Mouse (Mus musculus) forebrain, embryonic 14.5 days (tissue): ENCODE results near the gene Slc34a1. TPM values are rescaled to one million over a fixed set of nuclear protein-coding genes. Genes with fewer than 3 reads are reported as not detected.

ENCODE experiments used
- ATAC-seq: fragments of 200-750 bp; cut with Nextera tagmentation; 2 replicates; pipeline ENCODE4 v1.8.0; 2017; ENCODE audit warnings: mild to moderate bottlenecking, moderate library complexity
- DNase-seq: peaks from one replicate; pipeline ENCODE4 v3.0.0-alpha.2; 2015; ENCODE audit warnings: low spot score
- H3K27ac ChIP-seq: fragments of 300-500 bp; sonication (generic); 2 replicates; pipeline ENCODE4 v1.5.1; 2014; ENCODE audit warnings: low read depth, mild to moderate bottlenecking, control low read depth, low read length, moderate library complexity
- H3K27me3 ChIP-seq: fragments of 300-500 bp; sonication (generic); replicated peaks from 2 replicates; pipeline ENCODE4 v1.6.1; 2014; ENCODE audit warnings: low read length, control low read depth, mixed read lengths; ENCODE audit not compliant: control insufficient read depth, insufficient read depth
- H3K36me3 ChIP-seq: fragments of 300-500 bp; sonication (generic); 2 replicates; pipeline ENCODE4 v1.6.1; 2014; ENCODE audit warnings: low read length, control low read depth; ENCODE audit not compliant: control insufficient read depth, insufficient read depth
- H3K4me1 ChIP-seq: fragments of 300-500 bp; sonication (generic); 2 replicates; pipeline ENCODE4 v1.6.1; 2014; ENCODE audit warnings: antibody characterized with exemption, low read length, control low read depth; ENCODE audit not compliant: control insufficient read depth, insufficient read depth
- H3K4me2 ChIP-seq: fragments of 300-500 bp; sonication (generic); 2 replicates; pipeline ENCODE4 v1.6.1; 2014; ENCODE audit warnings: mild to moderate bottlenecking, control low read depth, low read length
- H3K4me3 ChIP-seq: fragments of 300-500 bp; sonication (generic); 2 replicates; pipeline ENCODE4 v1.5.1; 2014; ENCODE audit warnings: low read depth, low read length, control low read depth
- H3K9ac ChIP-seq: fragments of 300-500 bp; sonication (generic); 2 replicates; pipeline ENCODE4 v1.6.1; 2014; ENCODE audit warnings: mild to moderate bottlenecking, low read length, control low read depth, moderate library complexity
- H3K9me3 ChIP-seq: fragments of 300-500 bp; sonication (generic); replicated peaks from 2 replicates; pipeline ENCODE4 v1.6.1; 2016; ENCODE audit warnings: low read length, control low read depth, mixed read lengths; ENCODE audit not compliant: control insufficient read depth
- WGBS: fragments of 180-500 bp; shearing (Covaris S2); extraction: QIAGEN DNeasy Blood & Tissue Kit; methylation state at CpG from one replicate; pipeline ENCODE4 v1.1.7; 2014; 5-methylcytosine and 5-hydroxymethylcytosine counted together
- polyA plus RNA-seq: library from polyadenylated mRNA; unstranded; fragments of >200 nt; fragmentation: Nextera tagmentation; extraction: Ambion mirVana; gene quantifications from 2 replicates; pipeline ENCODE4 v1.2.1, GENCODE M21; 2014

The Slc34a1 gene
- polyA plus RNA-seq, 1 experiment from 2014 or later = not detected

- no peak overlapping the region for H3K9ac ChIP-seq
- H3K27me3 ChIP-seq = 0 out of 2 replicates have a peak, but pooled peaks cover 6% of the 10 kb centered on the region
- 52% methylated on average over 4 of the region's 5 CpGs for WGBS
- DNase-seq (no peak), ATAC-seq (no peak)
- H3K4me1 ChIP-seq = no peaks in the 10 kb centered on the region
- no peak overlapping the region for H3K4me2 ChIP-seq
- no peak overlapping the region for H3K27ac ChIP-seq
- no peaks in the 10 kb centered on the region for H3K36me3 ChIP-seq
- no peak overlapping the region for H3K4me3 ChIP-seq
- H3K9me3 ChIP-seq = no peaks in the 10 kb centered on the region
These were observed 26.2 kb upstream of the Slc34a1 start for GRCm38 (mm10) chr13:55371740-55372139.

GRCm38 (mm10) chr13:55374206-55374924 lies 23.6 kb upstream of the Slc34a1 start:
- peaks cover 20% of the 10 kb centered on the region for H3K27me3 ChIP-seq
- H3K9ac ChIP-seq = no peak overlapping the region
- H3K4me2 ChIP-seq = no peak overlapping the region
- ATAC-seq (no peak), DNase-seq (no peak)
- no peak overlapping the region for H3K27ac ChIP-seq
- no peaks in the 10 kb centered on the region for H3K36me3 ChIP-seq
- H3K9me3 ChIP-seq = no peaks in the 10 kb centered on the region
- 70% methylated on average over 6 of the region's 6 CpGs for WGBS
- H3K4me1 ChIP-seq = no peaks in the 10 kb centered on the region
- no peak overlapping the region for H3K4me3 ChIP-seq

- Histone ChIP-seq H3K4me1 (no peaks in the 10 kb centered on the region), H3K4me3 (no peak overlapping the region), H3K4me2 (no peak overlapping the region), H3K36me3 (no peaks in the 10 kb centered on the region), H3K27me3 (peaks cover 33% of the 10 kb centered on the region), H3K27ac (no peak overlapping the region), H3K9me3 (no peaks in the 10 kb centered on the region), H3K9ac (no peak overlapping the region)
- 58% methylated on average over 2 of the region's 2 CpGs for WGBS
- DNase-seq (no peak), ATAC-seq (no peak)
These were observed 22.1 kb upstream of the Slc34a1 start for GRCm38 (mm10) chr13:55375877-55376276.

GRCm38 (mm10) chr13:55378907-55379580 lies 18.9 kb upstream of the Slc34a1 start:
- WGBS = 4% methylated on average over 32 of the region's 32 CpGs
- H3K27me3 ChIP-seq = peaks cover 38% of the 10 kb centered on the region
- no peaks in the 10 kb centered on the region for H3K36me3 ChIP-seq
- ATAC-seq = no peak
- no peaks in the 10 kb centered on the region for H3K9me3 ChIP-seq
- no peak overlapping the region for H3K9ac ChIP-seq
- no peak for DNase-seq
- no peaks in the 10 kb centered on the region for H3K4me1 ChIP-seq
- no peak overlapping the region for H3K4me2 ChIP-seq
- H3K4me3 ChIP-seq = no peak overlapping the region
- no peak overlapping the region for H3K27ac ChIP-seq

GRCm38 (mm10) chr13:55381790-55382189 lies 16.2 kb upstream of the Slc34a1 start:
- Histone ChIP-seq H3K4me1 (no peaks in the 10 kb centered on the region), H3K9me3 (no peaks in the 10 kb centered on the region), H3K4me2 (no peak overlapping the region), H3K9ac (no peak overlapping the region), H3K27me3 (peaks cover 34% of the 10 kb centered on the region), H3K4me3 (no peak overlapping the region), H3K36me3 (no peaks in the 10 kb centered on the region), H3K27ac (no peak overlapping the region)
- DNase-seq (no peak), ATAC-seq (no peak)
- 84% methylated on average over 4 of the region's 4 CpGs for WGBS

GRCm38 (mm10) chr13:55390644-55391043 lies 7.3 kb upstream of the Slc34a1 start:
- 84% methylated on average over 3 of the region's 3 CpGs for WGBS
- ATAC-seq = no peak
- Histone ChIP-seq H3K9ac (no peak overlapping the region), H3K27ac (no peak overlapping the region), H3K4me3 (no peak overlapping the region), H3K36me3 (no peaks in the 10 kb centered on the region), H3K27me3 (no peaks in the 10 kb centered on the region), H3K4me2 (no peak overlapping the region), H3K4me1 (no peaks in the 10 kb centered on the region), H3K9me3 (no peaks in the 10 kb centered on the region)
- DNase-seq = no peak

GRCm38 (mm10) chr13:55391626-55392029 lies 6.4 kb upstream of the Slc34a1 start:
- Histone ChIP-seq H3K27me3 (no peaks in the 10 kb centered on the region), H3K4me1 (no peaks in the 10 kb centered on the region), H3K27ac (no peak overlapping the region), H3K9ac (no peak overlapping the region), H3K4me2 (no peak overlapping the region), H3K4me3 (no peak overlapping the region), H3K9me3 (no peaks in the 10 kb centered on the region), H3K36me3 (no peaks in the 10 kb centered on the region)
- ATAC-seq (no peak), DNase-seq (no peak)
- WGBS = 78% methylated on average over 1 of the region's 1 CpGs

- WGBS = 71% methylated on average over 4 of the region's 4 CpGs
- no peak overlapping the region for H3K27ac ChIP-seq
- no peak overlapping the region for H3K4me3 ChIP-seq
- H3K4me1 ChIP-seq = no peaks in the 10 kb centered on the region
- no peaks in the 10 kb centered on the region for H3K27me3 ChIP-seq
- ATAC-seq (no peak), DNase-seq (no peak)
- H3K9me3 ChIP-seq = no peaks in the 10 kb centered on the region
- H3K36me3 ChIP-seq = no peaks in the 10 kb centered on the region
- no peak overlapping the region for H3K4me2 ChIP-seq
- H3K9ac ChIP-seq = no peak overlapping the region
These were observed 5.1 kb upstream of the Slc34a1 start for GRCm38 (mm10) chr13:55392933-55393332.

GRCm38 (mm10) chr13:55399300-55400038 lies 1.5 kb downstream of the Slc34a1 start:
- H3K4me3 ChIP-seq = no peak overlapping the region
- H3K27me3 ChIP-seq = no peaks in the 10 kb centered on the region
- DNase-seq = no peak
- H3K9ac ChIP-seq = no peak overlapping the region
- 62% methylated on average over 5 of the region's 5 CpGs for WGBS
- H3K27ac ChIP-seq = no peak overlapping the region
- no peaks in the 10 kb centered on the region for H3K36me3 ChIP-seq
- no peak for ATAC-seq
- H3K4me1 ChIP-seq = no peaks in the 10 kb centered on the region
- no peak overlapping the region for H3K4me2 ChIP-seq
- H3K9me3 ChIP-seq = no peaks in the 10 kb centered on the region
